Mouse (Mus musculus): ENCODE measurements at regions not wholly inside any gene's neighbourhood (a gene's known extent, or its start where the extent isn't known, plus 50 kb on each side); places are given as distances from the start of the nearest gene placed in this dataset.
A peak's percentile ranks its signal among the peaks of the same experiment; 100 is the strongest.

GRCm38 (mm10) chr15:103102068-103102840 is 64.6 kb downstream of the Smug1 start:
- intact Hi-C loops (cut with DNase I), result no loop called here
- no peak for DNase-seq (ENCODE audit: low spot score in 2 of 2)

DNA sequence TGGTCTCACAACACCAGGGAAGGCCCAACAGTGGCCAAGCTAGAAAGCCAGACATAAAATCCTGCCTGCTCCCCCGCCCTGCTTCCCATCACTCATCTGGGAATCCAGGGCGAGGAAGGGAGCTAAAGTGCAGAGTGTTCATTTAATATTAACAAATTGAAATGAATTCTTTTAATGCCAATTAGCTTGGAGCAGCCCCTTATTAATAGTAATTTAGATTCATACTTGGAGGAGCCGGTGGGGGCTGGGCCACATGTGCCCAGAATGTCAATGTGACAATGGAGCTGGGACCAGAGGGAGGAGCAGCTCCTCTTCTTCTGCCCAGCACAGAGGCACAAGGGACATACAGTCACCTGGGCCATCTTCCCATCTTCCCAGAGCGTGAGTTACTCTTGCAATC is 66.8 kb downstream of the Smug1 start:
- DNase-seq (ENCODE audit: low spot score in 2 of 2), result no peak
- intact Hi-C loops (cut with DNase I), result no loop called here

- DNase-seq (ENCODE audit: low spot score in 2 of 2), result no peak
- intact Hi-C loops (cut with DNase I), result no loop called here
Observed at GRCm38 (mm10) chr15:103094457-103094856, 72.4 kb downstream of the Smug1 start.

DNA sequence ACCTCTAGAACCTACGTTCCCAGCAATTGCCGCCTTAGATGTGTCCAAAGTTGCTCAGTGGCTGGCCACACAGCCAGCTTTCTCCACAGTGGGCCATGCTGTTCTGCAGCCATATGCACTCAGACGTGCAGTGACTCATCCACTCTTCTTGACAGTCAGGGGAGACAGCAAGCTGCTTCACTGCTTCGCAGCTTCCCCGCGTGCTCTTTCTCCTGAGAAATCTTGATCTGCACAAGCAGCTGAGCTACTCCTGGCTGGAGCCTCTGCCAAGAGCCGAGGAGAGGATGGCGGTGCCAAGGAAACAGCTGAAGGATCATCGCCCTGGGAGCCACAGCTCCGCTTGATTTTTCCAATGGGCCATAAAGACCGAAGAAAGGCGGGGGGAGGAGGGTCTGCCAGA is 73.2 kb downstream of the Smug1 start:
- intact Hi-C loops (cut with DNase I), result no loop called here
- peak; percentile 63 to 94 for DNase-seq (ENCODE audit: low spot score in 2 of 2)

DNA sequence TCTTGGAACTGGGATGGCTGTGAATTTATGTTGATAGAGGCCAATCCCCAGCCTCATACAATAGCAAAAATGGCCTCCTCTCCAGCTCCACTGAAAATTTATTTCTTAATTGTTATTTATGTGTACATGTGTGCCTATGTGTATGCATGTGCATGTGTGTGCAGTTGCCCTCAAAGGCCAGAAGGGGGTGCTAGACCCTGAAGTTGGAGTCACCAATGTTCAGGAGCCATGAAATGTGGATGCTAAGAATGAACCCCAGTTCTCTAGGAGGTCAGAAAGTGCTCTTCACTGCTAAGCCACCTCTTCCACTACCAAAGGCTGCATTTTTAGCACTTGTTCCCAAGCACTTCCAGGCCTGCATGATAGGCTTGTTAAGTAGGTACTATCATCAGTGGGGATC is 73.8 kb downstream of the Hoxc4 start:
- no peak for DNase-seq (ENCODE audit: low spot score in 2 of 2)
- intact Hi-C loops (cut with DNase I), result no loop called here

DNA sequence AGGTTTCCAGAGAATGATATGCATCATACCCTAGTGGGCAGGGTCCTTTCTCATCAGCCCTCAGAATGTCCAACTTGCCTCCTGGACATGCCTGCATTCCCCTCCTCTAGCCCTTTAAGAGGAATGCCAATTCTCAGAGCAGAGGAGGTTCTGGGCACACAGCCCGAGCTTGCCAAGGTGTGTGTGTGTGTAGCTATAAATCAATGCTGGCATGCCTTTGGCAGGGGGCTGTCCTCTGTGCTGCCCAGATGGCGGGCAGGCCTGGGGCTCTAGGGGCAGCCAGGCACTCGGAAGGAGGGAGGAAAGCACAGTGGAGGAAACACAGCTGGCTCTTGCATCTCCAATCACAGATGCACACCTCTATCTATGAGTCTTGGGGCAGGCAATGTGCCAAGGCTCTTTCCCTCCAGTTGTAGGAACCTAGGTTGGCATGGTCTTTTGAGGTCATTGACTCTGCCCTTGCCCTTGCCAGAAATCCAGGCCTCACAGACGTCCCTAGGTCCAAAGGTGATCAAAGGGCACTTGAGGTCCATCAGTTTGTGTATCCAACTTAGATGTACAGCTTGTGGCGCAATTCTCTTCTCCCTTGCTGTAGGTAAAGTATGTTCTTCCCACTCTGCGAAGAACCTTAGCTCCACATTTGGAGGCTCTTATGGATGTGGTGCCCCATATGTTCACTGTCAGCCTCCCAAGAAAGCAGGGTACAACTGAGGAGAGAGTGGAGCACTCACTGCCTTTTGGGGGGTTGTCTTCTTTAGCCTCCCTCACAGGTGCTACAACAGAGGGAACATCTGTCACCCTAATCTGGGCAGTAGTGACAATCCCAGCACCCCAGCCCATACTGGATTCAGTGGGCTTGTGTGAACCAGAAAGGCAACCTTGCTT is 71.8 kb downstream of the Hoxc4 start:
- intact Hi-C loops (cut with DNase I), result no loop called here
- DNase-seq (ENCODE audit: low spot score in 2 of 2), result peak; percentile 13 to 59

DNA sequence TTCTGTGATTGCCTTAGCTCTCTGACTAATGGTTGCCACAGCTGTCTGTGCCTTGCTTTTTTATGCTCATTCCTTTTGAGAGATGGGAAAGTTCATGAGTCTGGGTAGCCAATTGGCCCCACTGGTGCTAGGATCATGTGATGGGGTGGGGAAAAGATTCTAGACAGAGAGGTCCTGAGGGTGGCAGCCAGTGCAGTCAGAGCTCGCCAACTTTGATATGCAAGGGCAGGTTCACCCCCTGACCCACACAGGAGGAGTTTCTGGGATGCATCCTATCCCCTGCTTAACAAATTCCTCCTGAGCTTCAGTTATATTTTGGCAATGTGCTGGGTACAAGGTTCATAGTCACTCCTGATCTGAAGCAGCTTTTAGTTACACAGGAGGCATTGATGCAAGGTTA is 71.1 kb downstream of the Hoxc4 start:
- intact Hi-C loops (cut with DNase I), result no loop called here
- DNase-seq (ENCODE audit: low spot score in 2 of 2), result no peak

- DNase-seq (ENCODE audit: low spot score in 2 of 2), result peak in 1 of 2 experiments; percentile 39
- intact Hi-C loops (cut with DNase I), result no loop called here
Observed at GRCm38 (mm10) chr15:103089440-103089839, 70.7 kb downstream of the Hoxc4 start.

DNA sequence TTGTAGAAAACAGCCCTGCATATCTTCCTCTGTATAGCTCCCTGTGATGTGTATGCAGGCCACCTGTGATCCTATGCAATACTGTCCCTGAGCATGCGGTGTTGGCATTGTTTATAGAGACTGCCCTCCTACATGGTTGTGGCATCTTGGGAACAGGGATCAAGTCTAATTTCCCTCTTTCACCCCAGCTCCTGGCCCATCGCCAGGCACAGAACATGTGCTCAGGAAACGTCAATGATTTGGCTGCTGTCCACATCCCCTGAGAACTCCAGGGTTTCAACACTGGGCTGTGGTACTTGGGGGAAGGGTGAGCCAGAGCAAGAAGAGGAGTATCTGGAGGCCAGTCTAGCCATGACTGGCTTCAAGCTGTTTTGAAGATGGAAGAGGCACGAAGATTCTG is 68.5 kb downstream of the Hoxc4 start:
- intact Hi-C loops (cut with DNase I), result no loop called here
- peak in 1 of 2 experiments; percentile 6 for DNase-seq (ENCODE audit: low spot score in 2 of 2)

- DNase-seq (ENCODE audit: low spot score in 2 of 2), result no peak
- intact Hi-C loops (cut with DNase I), result no loop called here
Observed at GRCm38 (mm10) chr15:103086672-103087069, 67.9 kb downstream of the Hoxc4 start.

Data from left cerebral cortex, postnatal 25 days (tissue).